Mouse (Mus musculus) right cerebral cortex, postnatal 4 days (tissue): ENCODE measurements around the gene Tnnc2.

Experiments
- DNase-seq: peaks from one replicate; pipeline ENCODE4 v3.0.0-alpha.2; 2022

The Tnnc2 gene

GRCm38 (mm10) chr2:164733259-164733658 lies 46.5 kb downstream of the Tnnc2 start:
- no peak for DNase-seq

- no peak for DNase-seq
Observed at GRCm38 (mm10) chr2:164731719-164732118, 48.0 kb downstream of the Tnnc2 start.
